Mouse (Mus musculus): ENCODE measurements at regions not wholly inside any gene's neighbourhood (a gene's known extent, or its start where the extent isn't known, plus 50 kb on each side); places are given as distances from the start of the nearest gene placed in this dataset.

- TF ChIP-seq CTCF (IDR thresholded peaks at IDR 0.05; ENCODE audit: borderline replicate concordance, insufficient read depth, low read depth, low read length): no peak
- no peak for TF ChIP-seq POLR2A (IDR thresholded peaks at IDR 0.05; ENCODE audit: borderline replicate concordance, insufficient read depth, low read length)
Observed at GRCm38 (mm10) chr2:48481209-48481742, 332.6 kb upstream of the Acvr2a start.
